Mouse (Mus musculus) intestine, postnatal 0 days (tissue): ENCODE measurements around the gene Fnbp1. TPM values are rescaled to one million over a fixed set of nuclear protein-coding genes. Genes with fewer than 3 reads are reported as not detected.

Experiments
- ATAC-seq: fragments of 200-750 bp; cut with Nextera tagmentation; 2 replicates; pipeline ENCODE4 v1.8.0; 2017; ENCODE audit warnings: mild to moderate bottlenecking, moderate TSS enrichment, moderate library complexity
- H3K27ac ChIP-seq: fragments of 300-500 bp; sonication (generic); 2 replicates; pipeline ENCODE4 v1.5.1; 2014; ENCODE audit warnings: mild to moderate bottlenecking, low read depth, low read length, moderate library complexity
- H3K27me3 ChIP-seq: fragments of 300-500 bp; sonication (generic); replicated peaks from 2 replicates; pipeline ENCODE4 v1.6.1; 2014; ENCODE audit warnings: low read length, mixed read lengths; ENCODE audit not compliant: control insufficient read depth, insufficient read depth
- H3K36me3 ChIP-seq: fragments of 300-500 bp; sonication (generic); 2 replicates; pipeline ENCODE4 v1.6.1; 2014; ENCODE audit warnings: mild to moderate bottlenecking, moderate library complexity; ENCODE audit not compliant: control insufficient read depth, insufficient read depth
- H3K4me1 ChIP-seq: fragments of 300-500 bp; sonication (generic); replicated peaks from 2 replicates; pipeline ENCODE4 v1.6.1; 2014; ENCODE audit warnings: antibody characterized with exemption, low read length, mixed read lengths; ENCODE audit not compliant: control insufficient read depth, insufficient read depth
- H3K4me2 ChIP-seq: fragments of 300-500 bp; sonication (generic); replicated peaks from 2 replicates; pipeline ENCODE4 v1.6.1; 2014; ENCODE audit warnings: low read depth, mild to moderate bottlenecking, moderate library complexity
- H3K4me3 ChIP-seq: fragments of 300-500 bp; sonication (generic); 2 replicates; pipeline ENCODE4 v1.5.1; 2014; ENCODE audit warnings: low read depth, low read length
- H3K9ac ChIP-seq: fragments of 300-500 bp; sonication (generic); 2 replicates; pipeline ENCODE4 v1.6.1; 2014; ENCODE audit warnings: mild to moderate bottlenecking, low read depth, low read length
- H3K9me3 ChIP-seq: fragments of 300-500 bp; sonication (generic); 2 replicates; pipeline ENCODE4 v1.6.1; 2016; ENCODE audit warnings: mixed run types; ENCODE audit not compliant: control insufficient read depth
- CTCF ChIP-seq: sonication (generic); IDR thresholded peaks from 2 replicates; pipeline ENCODE4 v1.5.1; 2016; ENCODE audit warnings: low read depth, mild to moderate bottlenecking, control low read depth, antibody characterized with exemption, moderate library complexity
- WGBS: fragments of 180-500 bp; shearing (Covaris S2); extraction: QIAGEN DNeasy Blood & Tissue Kit; methylation state at CpG from one replicate; pipeline ENCODE4 v1.1.7; 2014; 5-methylcytosine and 5-hydroxymethylcytosine counted together
- polyA plus RNA-seq: library from polyadenylated mRNA; unstranded; fragments of >200 nt; fragmentation: Nextera tagmentation; extraction: Ambion mirVana; gene quantifications from 2 replicates; pipeline ENCODE4 v1.2.1, GENCODE M21; 2015

The Fnbp1 gene
- polyA plus RNA-seq, 1 experiment from 2014 or later = 10.4 TPM

GRCm38 (mm10) chr2:31129742-31130518 lies 11.9 kb downstream of the Fnbp1 start:
- H3K4me1 ChIP-seq = no peaks in the 10 kb centered on the region
- no peaks in the 10 kb centered on the region for H3K36me3 ChIP-seq
- no peaks in the 10 kb centered on the region for H3K9me3 ChIP-seq
- WGBS = 69% methylated on average over 14 of the region's 14 CpGs
- ATAC-seq = no peak
- TF ChIP-seq CTCF = no peak
- no peaks in the 10 kb centered on the region for H3K27me3 ChIP-seq
- no peak overlapping the region for H3K27ac ChIP-seq
- no peak overlapping the region for H3K4me3 ChIP-seq
- H3K9ac ChIP-seq = 0 out of 2 replicates have a peak overlapping the region, but pooled peaks have one; percentile 11
- no peak overlapping the region for H3K4me2 ChIP-seq

- Histone ChIP-seq H3K9ac (no peak overlapping the region), H3K4me2 (no peak overlapping the region), H3K4me1 (0 out of 2 replicates have a peak, but pooled peaks cover 4% of the 10 kb centered on the region), H3K27ac (no peak overlapping the region), H3K36me3 (no peaks in the 10 kb centered on the region), H3K27me3 (no peaks in the 10 kb centered on the region), H3K4me3 (no peak overlapping the region), H3K9me3 (no peaks in the 10 kb centered on the region)
- TF ChIP-seq CTCF = no peak
- 62% methylated on average over 4 of the region's 4 CpGs for WGBS
- no peak for ATAC-seq
Observed at GRCm38 (mm10) chr2:31127899-31128298, 13.9 kb downstream of the Fnbp1 start.

- no peaks in the 10 kb centered on the region for H3K36me3 ChIP-seq
- 0 out of 2 replicates have a peak, but pooled peaks have one; percentile 0 for TF ChIP-seq CTCF
- H3K9me3 ChIP-seq = no peaks in the 10 kb centered on the region
- ATAC-seq = no peak
- H3K27me3 ChIP-seq = no peaks in the 10 kb centered on the region
- H3K9ac ChIP-seq = no peak overlapping the region
- H3K4me2 ChIP-seq = no peak overlapping the region
- no peak overlapping the region for H3K4me3 ChIP-seq
- H3K4me1 ChIP-seq = 0 out of 2 replicates have a peak, but pooled peaks cover 4% of the 10 kb centered on the region
- no peak overlapping the region for H3K27ac ChIP-seq
- 48% methylated on average over 6 of the region's 7 CpGs for WGBS
Observed at GRCm38 (mm10) chr2:31127219-31127618, 14.6 kb downstream of the Fnbp1 start.

- Histone ChIP-seq H3K4me1 (0 out of 2 replicates have a peak, but pooled peaks cover 4% of the 10 kb centered on the region), H3K27me3 (no peaks in the 10 kb centered on the region), H3K4me3 (no peak overlapping the region), H3K27ac (no peak overlapping the region), H3K9me3 (no peaks in the 10 kb centered on the region), H3K4me2 (no peak overlapping the region), H3K36me3 (no peaks in the 10 kb centered on the region), H3K9ac (no peak overlapping the region)
- no peak for TF ChIP-seq CTCF
- no peak for ATAC-seq
- 88% methylated on average over 9 of the region's 9 CpGs for WGBS
Observed at GRCm38 (mm10) chr2:31126048-31126447, 15.8 kb downstream of the Fnbp1 start.

GRCm38 (mm10) chr2:31125156-31125555 lies 16.7 kb downstream of the Fnbp1 start:
- no peak overlapping the region for H3K27ac ChIP-seq
- H3K4me2 ChIP-seq = no peak overlapping the region
- H3K9me3 ChIP-seq = no peaks in the 10 kb centered on the region
- H3K9ac ChIP-seq = no peak overlapping the region
- no peaks in the 10 kb centered on the region for H3K27me3 ChIP-seq
- H3K36me3 ChIP-seq = no peaks in the 10 kb centered on the region
- WGBS = 58% methylated on average over 7 of the region's 7 CpGs
- ATAC-seq = no peak
- H3K4me1 ChIP-seq = 0 out of 2 replicates have a peak, but pooled peaks cover 4% of the 10 kb centered on the region
- no peak overlapping the region for H3K4me3 ChIP-seq
- TF ChIP-seq CTCF = no peak

- no peak for ATAC-seq
- no peak overlapping the region; the same call in 1 of the 2 replicates for H3K27ac ChIP-seq
- H3K9me3 ChIP-seq = no peaks in the 10 kb centered on the region
- 0 out of 2 replicates have a peak, but pooled peaks cover 4% of the 10 kb centered on the region for H3K4me1 ChIP-seq
- no peak for TF ChIP-seq CTCF
- H3K4me2 ChIP-seq = no peak overlapping the region
- WGBS = 17% methylated on average over 2 of the region's 2 CpGs
- no peak overlapping the region for H3K4me3 ChIP-seq
- H3K9ac ChIP-seq = no peak overlapping the region
- H3K36me3 ChIP-seq = no peaks in the 10 kb centered on the region
- H3K27me3 ChIP-seq = no peaks in the 10 kb centered on the region
Observed at GRCm38 (mm10) chr2:31124694-31125093, 17.1 kb downstream of the Fnbp1 start.
